Mouse (Mus musculus) limb, embryonic 13.5 days (tissue): Measurements from ENCODE around the gene Atrnl1. TPM values are rescaled to one million over a fixed set of nuclear protein-coding genes. Genes with fewer than 3 reads are reported as not detected.
A peak's percentile ranks its signal among the peaks of the same experiment; 100 is the strongest.
"Not testable (repeated sequence)": the region's sequence is repeated elsewhere in the genome, so short reads cannot be mapped to it uniquely, and the experiment has no call there.

Experiments
- ATAC-seq: fragments of 200-750 bp; cut with Nextera tagmentation; 2 replicates; pipeline ENCODE4 v1.8.0; 2017; ENCODE audit warnings: low read depth, moderate number of reproducible peaks, moderate TSS enrichment; ENCODE audit not compliant: low FRiP score
- H3K27ac ChIP-seq: fragments of 300-500 bp; sonication (generic); 2 replicates; pipeline ENCODE4 v1.5.1; 2015; ENCODE audit warnings: inconsistent platforms, mild to moderate bottlenecking, moderate library complexity
- H3K27me3 ChIP-seq: fragments of 300-500 bp; sonication (generic); 2 replicates; pipeline ENCODE4 v1.6.1; 2015; ENCODE audit warnings: mild to moderate bottlenecking, inconsistent platforms
- H3K36me3 ChIP-seq: fragments of 300-500 bp; sonication (generic); 2 replicates; pipeline ENCODE4 v1.6.1; 2015; ENCODE audit warnings: inconsistent platforms, mild to moderate bottlenecking, moderate library complexity
- H3K4me1 ChIP-seq: fragments of 300-500 bp; sonication (generic); 2 replicates; pipeline ENCODE4 v1.6.1; 2015; ENCODE audit warnings: inconsistent platforms
- H3K4me2 ChIP-seq: fragments of 300-500 bp; sonication (generic); replicated peaks from 2 replicates; pipeline ENCODE4 v1.6.1; 2015; ENCODE audit warnings: inconsistent platforms, mild to moderate bottlenecking, moderate library complexity
- H3K4me3 ChIP-seq: fragments of 300-500 bp; sonication (generic); 2 replicates; pipeline ENCODE4 v1.5.1; 2015; ENCODE audit warnings: moderate library complexity, mild to moderate bottlenecking, inconsistent platforms
- H3K9ac ChIP-seq: fragments of 300-500 bp; sonication (generic); 2 replicates; pipeline ENCODE4 v1.6.1; 2015; ENCODE audit warnings: mild to moderate bottlenecking, inconsistent platforms
- H3K9me3 ChIP-seq: fragments of 300-500 bp; sonication (generic); 2 replicates; pipeline ENCODE4 v1.6.1; 2016; ENCODE audit warnings: inconsistent platforms
- WGBS: fragments of 180-500 bp; shearing (Covaris S2); methylation state at CpG from one replicate; pipeline ENCODE4 v1.1.7; 2015; 5-methylcytosine and 5-hydroxymethylcytosine counted together
- polyA plus RNA-seq: library from polyadenylated mRNA; unstranded; fragments of >200 nt; fragmentation: Nextera tagmentation; extraction: Ambion mirVana; gene quantifications from 2 replicates; pipeline ENCODE4 v1.2.1, GENCODE M21; 2015

The Atrnl1 gene
- polyA plus RNA-seq, 1 experiment from 2014 or later, result 7.1 TPM

DNA sequence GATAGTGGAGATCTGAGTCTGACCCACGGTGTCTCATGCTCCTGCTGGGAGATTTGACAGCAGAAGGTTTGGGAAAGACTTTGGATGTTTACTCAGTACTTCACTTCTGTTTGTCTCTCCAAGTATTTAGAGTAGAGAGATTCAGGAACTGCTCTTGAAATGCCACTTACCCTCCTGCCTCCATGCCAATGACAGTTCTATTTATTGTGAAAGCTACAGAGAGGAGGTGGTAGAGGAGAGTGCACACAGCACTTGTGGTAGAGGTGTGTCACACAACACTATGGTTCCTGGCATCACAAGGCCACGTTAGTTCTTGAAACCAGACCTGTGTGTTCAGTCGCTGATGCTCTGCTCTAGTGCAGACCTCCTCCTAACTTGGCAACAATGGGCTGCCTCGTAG is 257.5 kb downstream of the Atrnl1 start:
- H3K9me3 ChIP-seq, result 0 out of 2 replicates have a peak, but pooled peaks cover 6% of the 10 kb centered on the region
- H3K4me2 ChIP-seq, result no peak overlapping the region
- no peak overlapping the region for H3K27ac ChIP-seq
- WGBS, result 81% methylated on average over 4 of the region's 4 CpGs
- H3K9ac ChIP-seq, result no peak overlapping the region
- H3K27me3 ChIP-seq, result 0 out of 2 replicates have a peak, but pooled peaks cover 2% of the 10 kb centered on the region
- ATAC-seq, result no peak
- no peaks in the 10 kb centered on the region for H3K36me3 ChIP-seq
- H3K4me3 ChIP-seq, result no peak overlapping the region
- H3K4me1 ChIP-seq, result peaks cover 19% of the 10 kb centered on the region

DNA sequence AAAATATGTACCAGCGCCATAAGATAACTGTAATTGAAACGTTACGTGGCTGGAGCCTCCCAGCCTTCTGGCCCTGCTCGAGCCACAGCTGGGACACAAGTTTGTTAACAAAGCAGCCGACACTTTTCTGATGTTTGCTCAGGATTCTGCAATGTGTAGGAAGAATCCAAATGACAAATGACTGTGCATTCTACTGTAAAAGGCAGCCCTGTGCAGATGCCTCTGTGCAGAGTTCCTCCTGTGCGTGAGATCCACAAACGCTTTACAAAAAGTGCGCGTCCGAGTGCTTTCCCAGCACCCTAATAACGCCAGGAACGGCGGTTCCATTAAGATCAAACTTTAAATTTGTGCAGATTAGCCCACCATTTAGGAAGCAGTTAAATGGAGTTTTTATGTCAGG is 260.0 kb downstream of the Atrnl1 start:
- H3K4me2 ChIP-seq, result peak overlapping the region; percentile 49
- H3K27ac ChIP-seq, result no peak overlapping the region
- ATAC-seq, result no peak
- no peaks in the 10 kb centered on the region for H3K36me3 ChIP-seq
- 0 out of 2 replicates have a peak, but pooled peaks cover 6% of the 10 kb centered on the region for H3K9me3 ChIP-seq
- H3K4me3 ChIP-seq, result no peak overlapping the region
- H3K4me1 ChIP-seq, result peaks cover 25% of the 10 kb centered on the region
- 0 out of 2 replicates have a peak overlapping the region, but pooled peaks have one; percentile 31 for H3K9ac ChIP-seq
- 24% methylated on average over 13 of the region's 13 CpGs for WGBS
- H3K27me3 ChIP-seq, result 0 out of 2 replicates have a peak, but pooled peaks cover 2% of the 10 kb centered on the region

DNA sequence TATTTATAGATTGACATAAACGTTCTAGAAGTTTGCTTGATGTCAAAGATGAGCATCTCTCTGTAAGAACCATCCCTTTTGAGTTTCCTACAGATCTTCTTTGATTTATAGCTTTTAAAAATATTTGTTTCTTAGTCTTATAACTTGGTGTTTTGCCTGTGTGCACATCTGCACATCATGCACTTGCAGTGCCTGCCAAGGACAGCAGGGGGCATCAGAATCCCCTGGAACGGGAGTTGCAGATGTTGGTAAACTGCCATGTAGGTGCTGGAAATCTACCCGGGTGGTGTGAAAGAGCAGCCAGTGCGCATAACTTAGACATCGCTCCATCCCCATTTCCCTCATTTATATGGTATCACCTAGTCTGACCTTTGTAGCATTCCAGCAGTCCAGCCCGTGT is 265.2 kb downstream of the Atrnl1 start:
- Histone ChIP-seq H3K4me1 (peaks cover 13% of the 10 kb centered on the region), H3K9ac (no peak overlapping the region), H3K9me3 (no peaks in the 10 kb centered on the region; the same call in 1 of the 2 replicates), H3K36me3 (no peaks in the 10 kb centered on the region), H3K27me3 (no peaks in the 10 kb centered on the region), H3K4me2 (no peak overlapping the region), H3K4me3 (no peak overlapping the region), H3K27ac (no peak overlapping the region)
- no peak for ATAC-seq
- WGBS, result 89% methylated on average over 6 of the region's 6 CpGs

DNA sequence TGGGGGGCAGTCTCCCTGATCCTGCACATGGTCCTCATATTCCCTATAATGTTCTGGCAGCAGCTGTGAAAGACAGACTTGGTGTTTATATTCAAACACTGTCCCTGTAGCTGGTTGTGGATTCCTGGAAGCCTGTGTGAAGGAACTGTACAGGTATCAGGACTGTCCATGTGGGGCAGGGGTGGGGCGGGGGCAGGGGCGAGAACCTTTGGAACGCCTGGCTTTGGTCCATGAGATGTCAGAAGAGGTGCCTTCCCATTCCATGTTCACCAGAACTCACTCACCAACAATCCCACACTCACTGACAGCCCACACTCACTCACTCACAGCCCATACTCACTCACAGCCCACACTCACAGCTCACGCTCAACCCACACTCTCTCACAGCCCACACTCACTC is 266.5 kb downstream of the Atrnl1 start:
- H3K4me2 ChIP-seq, result no peak overlapping the region
- no peak for ATAC-seq
- H3K27me3 ChIP-seq, result no peaks in the 10 kb centered on the region
- WGBS, result 95% methylated on average over 4 of the region's 4 CpGs
- H3K4me3 ChIP-seq, result no peak overlapping the region
- no peaks in the 10 kb centered on the region; the same call in 1 of the 2 replicates for H3K9me3 ChIP-seq
- H3K27ac ChIP-seq, result no peak overlapping the region
- H3K36me3 ChIP-seq, result no peaks in the 10 kb centered on the region
- peaks cover 7% of the 10 kb centered on the region; the same call in 1 of the 2 replicates for H3K4me1 ChIP-seq
- H3K9ac ChIP-seq, result no peak overlapping the region

DNA sequence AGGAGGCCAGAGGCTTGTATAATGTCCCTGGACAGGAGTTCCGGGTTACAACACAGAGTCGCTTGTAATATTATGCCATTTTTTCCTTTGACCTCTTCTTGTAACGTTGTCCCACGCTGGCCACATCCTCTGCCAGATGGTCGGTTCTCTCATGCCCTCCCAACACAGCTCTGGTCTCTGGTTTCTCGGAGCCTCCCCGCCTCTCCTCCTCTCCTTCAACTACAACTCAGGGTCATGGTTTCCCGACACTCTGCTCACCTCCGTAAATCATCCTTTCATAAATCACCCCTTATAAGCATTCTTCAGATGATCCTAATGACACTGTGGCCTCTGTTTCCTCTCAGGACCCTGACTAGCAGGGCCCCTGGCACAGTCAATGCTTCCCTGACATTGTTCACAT is 267.7 kb downstream of the Atrnl1 start:
- ATAC-seq, result no peak

DNA sequence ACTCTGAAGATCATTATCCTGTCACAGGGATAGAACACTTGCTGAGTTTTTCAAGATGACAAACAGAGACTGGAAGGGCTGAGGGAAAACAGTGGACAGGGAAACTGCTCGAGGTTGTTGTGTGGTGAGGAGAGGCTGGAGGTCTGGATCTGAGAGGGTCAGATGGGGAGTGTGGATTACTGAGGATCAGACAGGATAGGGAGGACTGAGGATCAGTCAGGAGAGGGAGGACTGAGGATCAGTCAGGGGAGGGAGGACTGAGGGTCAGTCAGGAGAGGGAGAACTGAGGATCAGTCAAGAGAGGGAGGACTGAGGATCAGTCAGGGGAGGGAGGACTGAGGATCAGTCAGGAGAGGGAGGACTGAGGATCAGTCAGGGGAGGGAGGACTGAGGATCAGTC is 269.0 kb downstream of the Atrnl1 start:
- not testable (repeated sequence) for ATAC-seq, H3K4me2 ChIP-seq, H3K36me3 ChIP-seq, H3K27me3 ChIP-seq, H3K27ac ChIP-seq, H3K9ac ChIP-seq, H3K4me1 ChIP-seq, H3K9me3 ChIP-seq, H3K4me3 ChIP-seq
- WGBS, result 81% methylated on average over 1 of the region's 1 CpGs

More for the DNA sequence above, 267.7 kb downstream of the Atrnl1 start:
- Histone ChIP-seq H3K27me3 (no peaks in the 10 kb centered on the region), H3K4me3 (no peak overlapping the region), H3K9ac (no peak overlapping the region), H3K4me2 (no peak overlapping the region), H3K9me3 (no peaks in the 10 kb centered on the region; the same call in 1 of the 2 replicates), H3K27ac (no peak overlapping the region), H3K36me3 (no peaks in the 10 kb centered on the region), H3K4me1 (peaks cover 8% of the 10 kb centered on the region)
- 45% methylated on average over 9 of the region's 9 CpGs for WGBS

DNA sequence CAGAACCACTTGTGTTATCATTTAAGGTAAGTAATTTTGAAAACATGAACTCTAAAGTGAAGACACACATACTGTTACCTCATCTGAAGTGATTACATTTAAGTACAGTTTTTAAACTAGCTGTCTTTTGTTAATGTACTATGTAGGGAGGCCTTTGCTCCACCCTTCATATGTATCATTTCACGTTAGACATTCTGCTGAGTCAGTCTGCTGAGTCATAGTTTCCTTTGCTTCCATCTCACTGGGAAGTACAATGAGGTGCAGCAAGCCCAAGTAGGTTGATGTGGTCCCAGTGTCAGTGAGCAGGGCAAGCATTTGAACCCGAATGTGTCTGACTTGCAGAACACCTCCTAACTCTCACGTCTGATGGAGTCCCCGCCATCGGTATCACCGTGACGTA is 271.1 kb downstream of the Atrnl1 start:
- H3K27me3 ChIP-seq, result no peaks in the 10 kb centered on the region
- WGBS, result 89% methylated on average over 7 of the region's 7 CpGs
- ATAC-seq, result no peak
- no peaks in the 10 kb centered on the region for H3K36me3 ChIP-seq
- H3K4me3 ChIP-seq, result no peak overlapping the region
- H3K27ac ChIP-seq, result no peak overlapping the region
- H3K9ac ChIP-seq, result no peak overlapping the region
- no peak overlapping the region for H3K4me2 ChIP-seq
- H3K9me3 ChIP-seq, result no peaks in the 10 kb centered on the region
- H3K4me1 ChIP-seq, result peaks cover 4% of the 10 kb centered on the region; the same call in 1 of the 2 replicates

DNA sequence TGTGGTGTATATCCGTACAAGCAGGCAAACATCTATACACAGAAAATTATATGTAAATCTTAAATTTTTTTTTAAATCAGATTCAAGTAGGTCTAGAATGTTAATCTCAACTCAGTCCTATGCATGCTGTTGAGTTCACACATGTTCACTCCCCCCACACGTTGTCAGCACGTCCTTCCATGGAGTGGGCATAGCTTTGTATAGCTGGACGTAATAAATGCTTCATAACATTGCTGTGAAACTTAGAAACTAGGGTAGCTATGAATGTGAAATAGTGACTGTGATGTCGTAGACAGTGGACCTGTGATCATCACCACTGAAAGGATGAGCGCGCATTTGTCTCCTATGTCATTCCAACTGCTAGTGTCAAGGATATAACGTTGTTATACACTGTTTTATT is 278.0 kb downstream of the Atrnl1 start:
- Histone ChIP-seq H3K4me3 (no peak overlapping the region), H3K4me1 (no peaks in the 10 kb centered on the region)
- no peak for ATAC-seq

DNA sequence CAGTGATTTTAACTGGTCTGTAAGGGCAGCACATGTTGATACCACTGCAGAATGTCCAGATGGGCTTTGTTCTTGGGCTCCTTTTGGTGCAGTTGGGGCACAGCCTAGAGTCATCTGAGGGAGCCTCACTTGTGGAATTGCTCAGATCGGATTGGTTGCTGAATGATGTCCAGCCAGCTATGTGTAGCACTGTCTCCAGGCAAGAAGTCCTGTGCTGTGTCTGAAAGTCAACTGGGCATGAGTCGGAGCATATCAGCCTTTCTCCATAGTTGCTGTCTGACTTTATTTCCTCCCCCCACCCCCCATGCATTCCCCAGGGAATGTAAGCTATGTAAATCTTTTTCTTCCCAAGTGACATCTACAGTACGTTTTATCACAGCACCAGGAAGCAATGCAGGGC is 278.9 kb downstream of the Atrnl1 start:
- no peaks in the 10 kb centered on the region for H3K9me3 ChIP-seq
- ATAC-seq, result no peak

More for the DNA sequence above, 278.0 kb downstream of the Atrnl1 start:
- Histone ChIP-seq H3K36me3 (no peaks in the 10 kb centered on the region), H3K9me3 (no peaks in the 10 kb centered on the region), H3K27me3 (no peaks in the 10 kb centered on the region), H3K27ac (no peak overlapping the region), H3K9ac (no peak overlapping the region), H3K4me2 (no peak overlapping the region)
- WGBS, result 90% methylated on average over 8 of the region's 8 CpGs

DNA sequence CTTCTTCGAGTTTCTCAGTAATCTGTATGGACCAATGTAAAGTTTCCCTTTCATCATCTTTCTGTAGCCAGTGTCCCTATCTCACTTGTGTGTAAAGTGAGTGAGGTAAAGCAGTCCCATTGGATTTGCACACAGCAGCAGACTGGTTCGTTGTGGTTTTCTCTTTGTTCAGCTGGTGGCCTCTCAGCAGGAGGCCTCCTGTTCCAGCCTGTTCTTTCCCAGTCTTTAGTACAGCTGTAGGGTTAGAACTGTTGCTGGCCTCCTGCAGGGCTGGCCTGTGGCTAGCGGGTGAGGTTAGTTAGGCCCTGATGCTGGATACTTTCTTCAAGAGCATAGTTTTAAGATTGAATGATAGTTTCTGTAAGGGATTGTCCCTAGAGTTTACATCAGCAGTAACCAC is 280.1 kb downstream of the Atrnl1 start:
- WGBS, result 44% methylated on average over 3 of the region's 3 CpGs
- no peak overlapping the region for H3K9ac ChIP-seq
- no peak overlapping the region for H3K4me2 ChIP-seq
- no peaks in the 10 kb centered on the region for H3K27me3 ChIP-seq
- H3K36me3 ChIP-seq, result no peaks in the 10 kb centered on the region
- no peaks in the 10 kb centered on the region for H3K4me1 ChIP-seq
- no peaks in the 10 kb centered on the region for H3K9me3 ChIP-seq
- H3K27ac ChIP-seq, result no peak overlapping the region
- no peak overlapping the region for H3K4me3 ChIP-seq
- no peak for ATAC-seq

More for the DNA sequence above, 278.9 kb downstream of the Atrnl1 start:
- Histone ChIP-seq H3K36me3 (no peaks in the 10 kb centered on the region), H3K27me3 (no peaks in the 10 kb centered on the region), H3K27ac (no peak overlapping the region), H3K4me3 (no peak overlapping the region), H3K9ac (no peak overlapping the region), H3K4me2 (no peak overlapping the region), H3K4me1 (no peaks in the 10 kb centered on the region)
- WGBS, result 65% methylated on average over 3 of the region's 3 CpGs

DNA sequence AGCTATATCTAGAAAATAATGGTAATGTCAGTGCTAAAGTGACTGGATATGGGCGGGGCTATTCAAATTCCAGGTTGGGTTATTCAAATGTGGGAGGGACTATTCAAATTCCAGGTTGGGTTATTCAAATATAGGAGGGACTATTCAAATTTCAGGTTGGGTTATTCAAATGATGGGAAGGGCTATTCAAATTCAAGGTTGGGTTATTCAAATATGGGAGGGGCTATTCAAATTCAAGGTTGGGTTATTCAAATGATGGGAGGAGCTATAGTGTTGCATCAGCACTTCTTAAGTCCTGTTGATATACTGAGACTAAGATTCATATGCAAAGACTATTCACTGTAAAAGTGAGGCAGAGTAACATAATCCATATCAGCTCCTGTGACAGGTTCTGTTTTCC is 283.4 kb downstream of the Atrnl1 start:
- WGBS, result 36% methylated on average over 1 of the region's 1 CpGs

DNA sequence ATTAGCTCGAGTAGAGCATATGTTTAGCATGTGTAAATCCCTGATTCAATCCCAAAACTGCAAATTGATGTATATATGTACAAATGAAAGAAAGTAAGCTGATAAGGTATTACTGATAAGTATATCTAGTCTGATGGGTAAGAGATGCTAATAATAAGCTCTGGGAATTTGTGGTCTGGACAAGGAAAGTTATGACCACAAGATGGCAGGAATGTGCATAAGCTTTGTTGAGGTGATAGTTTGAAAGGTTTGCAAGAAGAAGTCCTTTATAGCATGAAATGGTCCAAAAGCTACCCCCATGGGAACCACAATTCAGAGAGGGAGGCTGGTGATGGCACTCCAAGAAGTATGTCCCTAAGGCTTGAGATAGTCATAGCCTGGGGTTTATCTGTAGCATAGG is 289.2 kb downstream of the Atrnl1 start:
- ATAC-seq, result no peak
- Histone ChIP-seq H3K9ac (no peak overlapping the region), H3K4me2 (no peak overlapping the region), H3K36me3 (no peaks in the 10 kb centered on the region), H3K9me3 (no peaks in the 10 kb centered on the region), H3K27ac (no peak overlapping the region), H3K4me3 (no peak overlapping the region), H3K4me1 (no peaks in the 10 kb centered on the region), H3K27me3 (no peaks in the 10 kb centered on the region)
- 84% methylated on average over 1 of the region's 1 CpGs for WGBS

More for the DNA sequence above, 283.4 kb downstream of the Atrnl1 start:
- Histone ChIP-seq H3K4me3 (no peak overlapping the region), H3K27me3 (no peaks in the 10 kb centered on the region), H3K36me3 (no peaks in the 10 kb centered on the region), H3K27ac (no peak overlapping the region), H3K4me2 (no peak overlapping the region), H3K9me3 (no peaks in the 10 kb centered on the region), H3K9ac (no peak overlapping the region), H3K4me1 (no peaks in the 10 kb centered on the region)
- ATAC-seq, result no peak

DNA sequence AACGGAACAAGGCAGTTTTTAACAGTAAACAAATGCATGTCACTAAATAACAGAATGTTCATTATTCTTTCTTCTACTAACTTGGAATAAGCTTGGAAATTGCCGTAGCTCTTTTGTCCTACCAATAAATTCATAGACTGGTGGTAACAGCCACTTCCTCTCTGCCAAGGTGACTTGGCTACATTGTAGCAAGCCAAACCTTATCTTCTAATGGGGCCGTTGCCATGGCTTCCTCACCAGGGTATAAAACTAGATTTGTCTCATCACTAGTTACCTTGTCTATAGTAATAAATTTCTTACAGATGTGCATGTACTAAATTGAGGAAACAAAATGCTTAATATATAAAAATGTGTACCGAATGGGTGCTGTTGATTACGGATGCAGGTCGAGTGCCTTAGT is 298.6 kb downstream of the Atrnl1 start:
- ATAC-seq, result no peak
- no peaks in the 10 kb centered on the region for H3K9me3 ChIP-seq
- H3K4me1 ChIP-seq, result no peaks in the 10 kb centered on the region
- H3K4me2 ChIP-seq, result no peak overlapping the region
- no peaks in the 10 kb centered on the region for H3K27me3 ChIP-seq
- no peaks in the 10 kb centered on the region for H3K36me3 ChIP-seq
- no peak overlapping the region for H3K9ac ChIP-seq
- no peak overlapping the region for H3K27ac ChIP-seq
- no peak overlapping the region for H3K4me3 ChIP-seq
- 85% methylated on average over 6 of the region's 6 CpGs for WGBS
